Mouse (Mus musculus): Measurements from ENCODE around the gene Dgcr2.

The Dgcr2 gene

DNA sequence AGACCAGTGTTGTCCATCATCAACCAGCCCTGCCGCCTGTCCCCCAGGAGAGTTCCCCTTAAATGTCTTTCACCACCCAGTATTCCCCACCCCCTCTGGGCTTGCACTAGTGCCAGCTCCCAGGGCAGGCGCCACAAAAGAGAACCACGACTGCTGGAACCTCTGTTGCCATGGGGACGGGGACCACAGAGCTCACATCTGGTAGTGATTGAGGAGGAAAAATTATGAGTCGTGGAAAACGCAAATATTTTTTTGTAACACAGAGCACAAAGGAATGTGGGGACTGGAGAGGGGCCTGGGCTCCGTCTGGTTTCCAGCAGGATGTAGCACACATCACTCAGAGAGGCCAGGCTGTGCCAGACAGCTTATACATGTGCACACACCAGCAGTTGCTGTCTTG is 88.7 kb downstream of the Dgcr2 start:
- DNase-seq (ENCODE audit: low read depth in 1 of 2, low spot score in 2 of 2) = no peak

DNA sequence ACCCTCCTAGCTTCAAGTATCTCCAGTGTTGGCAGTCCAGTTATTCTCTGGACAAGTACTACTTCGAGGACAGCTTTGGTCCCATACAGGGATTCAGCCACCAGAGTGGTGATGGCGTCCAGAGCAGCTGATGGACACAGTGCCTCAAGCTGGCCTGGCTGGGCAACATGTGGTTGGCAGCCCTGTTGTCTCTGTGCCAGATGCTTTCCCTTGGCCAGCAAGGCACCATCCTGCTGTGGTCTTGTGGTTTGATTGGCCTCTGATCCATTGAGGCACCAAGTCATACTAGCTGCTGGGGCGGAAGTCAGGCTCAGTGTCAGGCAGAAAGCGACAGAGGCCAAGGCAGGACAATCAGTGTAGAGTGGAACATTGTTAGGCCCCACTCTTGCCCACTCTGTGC is 89.2 kb downstream of the Dgcr2 start:
- DNase-seq (ENCODE audit: low read depth in 1 of 2, low spot score in 2 of 2) = no peak

DNA sequence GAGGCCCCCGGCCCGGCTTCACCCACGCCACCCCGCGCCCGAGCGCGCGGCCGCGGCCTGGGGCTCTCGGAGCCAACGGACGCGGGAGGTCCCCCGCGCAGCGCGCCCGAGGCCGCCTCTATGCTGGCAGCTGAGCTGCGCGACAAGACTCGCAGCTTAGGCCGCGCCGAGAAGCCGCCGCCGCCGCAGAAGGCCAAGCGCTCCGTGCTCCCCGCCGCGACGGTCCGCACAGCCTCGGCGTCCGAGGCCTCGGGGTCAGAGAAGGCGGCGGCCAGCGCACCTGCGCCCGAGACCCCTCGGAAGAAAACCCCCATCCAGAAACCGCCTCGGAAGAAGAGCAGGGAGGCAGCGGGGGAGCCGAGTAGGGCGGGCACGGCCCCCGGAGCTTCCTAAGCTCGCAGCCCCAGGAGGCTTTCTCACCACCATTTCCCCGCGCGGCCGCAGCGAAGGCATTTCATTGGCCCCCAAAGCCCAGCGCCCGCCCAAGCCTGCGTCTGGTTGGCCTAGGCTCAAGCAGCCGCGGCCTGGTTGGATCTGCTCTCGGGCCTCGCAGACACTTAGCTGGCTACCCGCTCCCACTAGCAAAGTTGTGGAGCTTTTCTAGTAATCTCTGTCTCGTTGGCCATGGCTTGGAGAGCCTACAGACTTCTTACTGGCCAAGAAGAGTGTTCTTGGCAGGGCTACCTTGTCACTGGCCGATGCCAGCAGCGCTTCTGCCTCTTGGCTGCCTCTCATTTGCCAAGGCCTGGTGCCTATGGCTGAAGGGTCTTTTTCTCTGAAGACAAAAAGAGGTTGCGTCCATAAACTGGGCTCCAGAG is 91.0 kb downstream of the Dgcr2 start:
- DNase-seq (ENCODE audit: low read depth in 1 of 2, low spot score in 2 of 2) = peak in 1 of 2 experiments; percentile 46

DNA sequence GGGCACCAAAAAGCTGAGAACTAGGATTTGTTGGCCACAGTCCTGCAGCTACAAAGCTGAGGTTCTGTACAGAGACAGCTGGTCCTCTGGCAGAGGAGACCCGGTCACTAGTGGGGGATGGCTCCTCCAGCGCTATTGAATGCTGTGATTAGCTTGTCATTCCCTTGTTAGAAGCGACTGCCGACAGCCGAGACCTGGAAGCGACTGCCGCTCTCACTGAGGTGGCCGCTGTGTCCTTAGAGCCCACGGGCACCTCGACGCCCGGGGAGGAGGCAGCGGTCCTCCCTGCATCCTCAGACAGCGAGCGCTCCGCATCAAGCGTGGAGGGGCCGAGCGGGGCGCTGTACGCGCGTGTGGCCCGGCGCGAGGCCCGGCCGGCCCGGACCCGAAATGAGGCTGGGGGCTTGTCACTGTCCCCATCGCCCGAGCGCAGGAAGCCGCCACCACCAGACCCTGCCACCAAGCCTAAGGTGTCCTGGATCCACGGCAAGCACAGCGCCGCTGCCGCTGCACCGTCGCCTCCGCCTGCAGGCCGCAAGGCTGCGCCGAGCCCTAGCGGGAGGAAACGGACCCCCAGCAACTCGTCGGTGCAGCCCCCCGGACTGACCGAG is 91.7 kb downstream of the Dgcr2 start:
- DNase-seq (ENCODE audit: low read depth in 1 of 2, low spot score in 2 of 2) = no peak

DNA sequence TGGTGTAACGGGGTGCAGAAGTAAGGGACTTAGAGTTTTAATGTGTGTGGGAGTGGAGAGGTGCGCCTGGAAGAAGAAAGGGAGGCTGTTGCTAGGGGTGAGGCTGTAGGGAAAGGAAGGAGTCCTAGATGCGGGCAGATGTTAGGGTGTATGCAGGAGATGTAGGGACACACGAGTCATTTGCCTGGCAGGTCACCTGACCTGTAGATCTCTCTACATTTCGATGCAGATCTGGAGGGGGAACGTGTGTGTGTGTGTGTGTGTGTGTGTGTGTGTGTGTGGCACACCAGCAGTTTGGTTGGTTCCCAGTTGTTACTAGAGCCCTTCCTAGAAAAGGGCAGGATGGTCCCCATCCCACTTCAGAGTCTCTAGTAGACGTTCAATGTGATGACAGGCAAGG is 93.4 kb downstream of the Dgcr2 start:
- no peak for DNase-seq (ENCODE audit: low read depth in 1 of 2, low spot score in 2 of 2)

DNA sequence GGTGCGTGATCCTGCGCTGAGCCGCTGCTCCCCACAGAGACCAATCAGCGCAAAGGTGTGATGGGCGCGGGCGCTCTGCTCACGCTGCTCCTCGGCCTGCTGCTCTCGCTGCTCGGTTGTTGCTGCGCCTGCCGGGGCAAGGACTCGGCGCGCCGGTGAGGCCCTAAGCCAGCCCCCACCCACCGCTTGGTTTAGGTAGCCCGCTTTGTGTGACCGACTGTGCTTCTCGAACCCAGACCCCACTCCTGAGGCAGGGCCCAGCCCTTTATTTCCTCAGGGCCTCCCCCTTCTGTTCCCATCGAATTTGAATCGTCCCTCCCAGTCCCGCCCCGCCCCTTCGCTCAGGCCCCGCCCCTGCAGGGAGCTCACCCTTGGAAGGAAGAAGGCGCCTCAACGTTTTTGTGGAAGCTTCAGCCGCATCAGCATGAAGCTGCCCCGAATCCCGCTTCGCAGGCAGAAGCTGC is 93.9 kb downstream of the Dgcr2 start:
- DNase-seq (ENCODE audit: low read depth in 1 of 2, low spot score in 2 of 2) = no peak

DNA sequence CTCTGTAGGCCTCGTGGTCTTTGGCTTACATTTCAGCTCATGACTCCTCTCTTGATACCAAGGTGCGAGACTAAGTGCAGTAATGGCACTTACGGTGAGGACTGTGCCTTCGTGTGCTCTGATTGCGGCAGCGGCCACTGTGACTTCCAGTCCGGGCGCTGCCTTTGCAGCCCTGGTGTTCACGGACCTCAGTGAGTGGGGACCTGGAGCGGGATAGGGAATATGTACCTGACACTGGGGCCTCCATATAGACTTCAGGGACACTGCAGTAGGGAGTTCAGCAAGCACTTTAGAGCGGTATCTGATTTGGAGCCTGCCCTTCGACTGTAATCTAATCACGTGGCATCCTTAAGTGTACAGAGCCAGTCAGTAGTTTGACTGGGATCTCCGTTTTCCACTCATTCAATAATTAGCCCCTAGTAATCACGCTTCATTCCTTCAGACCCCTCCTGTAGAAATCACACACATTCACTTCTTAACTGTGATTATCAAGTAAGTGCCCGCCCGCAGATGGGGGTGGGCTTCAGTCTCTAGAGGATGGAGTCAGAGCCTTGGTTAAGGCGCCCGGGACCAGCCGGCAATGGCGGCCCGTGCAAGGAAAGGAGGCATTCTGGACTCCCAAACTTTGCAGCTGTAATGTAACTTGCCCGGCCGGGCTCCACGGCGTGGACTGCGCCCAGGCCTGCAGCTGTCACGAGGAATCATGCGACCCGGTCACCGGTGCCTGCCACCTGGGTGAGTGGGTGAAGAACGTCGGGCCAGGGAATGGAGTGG is 94.5 kb downstream of the Dgcr2 start:
- no peak for DNase-seq (ENCODE audit: low read depth in 1 of 2, low spot score in 2 of 2)

DNA sequence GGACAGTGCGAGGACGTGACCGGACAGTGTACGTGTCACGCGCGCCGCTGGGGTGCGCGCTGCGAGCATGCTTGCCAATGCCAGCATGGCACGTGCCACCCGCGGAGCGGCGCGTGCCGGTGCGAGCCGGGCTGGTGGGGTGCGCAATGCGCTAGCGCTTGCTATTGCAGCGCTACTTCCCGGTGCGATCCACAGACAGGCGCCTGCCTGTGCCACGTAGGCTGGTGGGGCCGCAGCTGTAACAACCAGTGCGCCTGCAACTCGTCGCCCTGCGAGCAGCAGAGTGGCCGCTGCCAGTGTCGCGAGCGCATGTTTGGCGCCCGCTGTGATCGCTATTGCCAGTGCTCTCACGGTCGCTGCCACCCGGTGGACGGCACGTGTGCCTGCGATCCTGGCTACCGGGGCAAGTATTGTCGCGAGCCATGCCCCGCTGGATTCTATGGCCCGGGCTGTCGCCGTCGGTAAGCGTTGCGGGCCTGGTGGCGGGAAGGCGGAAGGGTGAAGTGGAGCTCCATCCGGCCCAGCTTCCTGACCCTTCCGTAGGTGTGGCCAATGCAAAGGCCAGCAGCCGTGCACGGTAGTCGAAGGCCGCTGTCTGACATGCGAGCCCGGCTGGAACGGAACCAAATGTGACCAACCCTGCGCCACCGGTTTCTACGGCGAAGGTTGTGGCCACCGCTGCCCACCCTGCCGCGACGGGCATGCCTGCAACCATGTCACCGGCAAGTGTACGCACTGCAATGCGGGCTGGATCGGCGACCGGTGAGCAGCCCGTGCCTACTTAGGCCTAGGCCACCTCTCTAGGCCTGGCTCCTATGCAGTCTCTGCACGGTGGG is 95.3 kb downstream of the Dgcr2 start:
- no peak for DNase-seq (ENCODE audit: low read depth in 1 of 2, low spot score in 2 of 2)

DNA sequence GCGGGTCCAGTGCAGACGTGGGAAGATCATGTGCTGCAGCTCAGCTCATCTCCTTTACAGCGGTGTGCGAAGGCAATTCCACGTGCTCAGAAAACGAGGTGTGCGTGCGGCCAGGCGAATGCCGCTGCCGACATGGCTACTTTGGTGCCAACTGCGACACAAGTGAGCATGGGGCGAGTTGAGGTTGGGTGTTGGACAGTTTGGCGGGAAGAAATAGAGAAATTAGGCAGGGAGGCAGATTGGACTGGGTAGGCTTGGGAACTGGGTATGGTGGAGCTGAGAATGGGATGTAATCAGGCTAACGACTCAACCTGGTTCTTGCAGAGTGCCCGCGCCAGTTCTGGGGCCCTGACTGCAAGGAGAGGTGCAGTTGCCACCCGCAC is 95.9 kb downstream of the Dgcr2 start:
- DNase-seq (ENCODE audit: low read depth in 1 of 2, low spot score in 2 of 2) = no peak

DNA sequence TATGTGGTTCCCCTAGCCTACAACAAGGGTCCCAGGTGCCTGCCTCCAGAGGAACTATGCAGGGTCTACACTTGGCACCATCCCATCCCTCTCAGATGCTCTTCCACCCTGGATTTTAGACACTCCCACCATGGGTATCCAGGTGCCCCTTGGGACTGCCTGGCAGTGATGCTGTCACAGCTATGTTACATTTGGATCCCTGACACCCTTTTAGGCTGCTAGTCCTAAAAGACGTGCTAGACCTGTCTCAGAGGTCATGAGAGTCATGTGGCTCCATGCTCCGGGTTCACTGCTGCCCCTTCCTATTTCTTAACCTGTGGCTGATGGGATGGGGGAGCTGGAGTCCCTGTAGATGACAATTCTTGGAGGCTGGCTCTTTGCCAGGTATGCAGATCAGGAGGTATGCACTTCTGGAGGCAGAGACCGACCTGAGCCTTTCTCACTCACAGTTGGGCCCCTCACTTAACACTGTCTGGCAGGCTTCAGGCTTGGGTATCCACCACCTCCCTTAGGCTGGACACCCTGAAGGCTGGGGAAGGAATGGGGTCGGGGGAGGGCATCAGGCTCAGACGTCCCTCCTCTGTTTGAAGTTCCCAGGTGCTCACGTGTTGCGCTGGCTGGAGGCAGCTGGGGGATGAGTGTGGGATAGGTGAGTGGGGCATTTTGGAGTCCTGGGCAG is 96.4 kb downstream of the Dgcr2 start:
- DNase-seq (ENCODE audit: low read depth in 1 of 2, low spot score in 2 of 2) = no peak

DNA sequence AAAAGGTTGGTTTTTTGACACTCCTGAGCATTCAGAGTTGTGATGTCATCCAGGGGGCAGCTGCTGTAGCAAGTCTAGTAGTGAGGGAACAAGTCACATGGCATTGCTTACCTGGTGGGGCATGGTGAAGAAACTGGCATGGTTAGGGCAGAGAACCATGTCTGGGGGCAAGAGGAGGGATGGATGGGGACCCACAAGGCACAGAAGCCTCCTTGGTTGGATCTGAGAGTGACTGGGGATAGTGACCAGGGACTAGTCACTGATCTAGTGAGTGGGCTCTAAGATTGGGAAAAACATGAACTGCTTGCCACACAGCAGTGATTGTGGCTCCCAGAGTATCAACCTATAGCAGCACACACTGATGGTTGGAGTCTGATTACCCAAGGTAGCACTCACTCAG is 98.8 kb downstream of the Dgcr2 start:
- DNase-seq (ENCODE audit: low read depth in 1 of 2, low spot score in 2 of 2) = no peak

DNA sequence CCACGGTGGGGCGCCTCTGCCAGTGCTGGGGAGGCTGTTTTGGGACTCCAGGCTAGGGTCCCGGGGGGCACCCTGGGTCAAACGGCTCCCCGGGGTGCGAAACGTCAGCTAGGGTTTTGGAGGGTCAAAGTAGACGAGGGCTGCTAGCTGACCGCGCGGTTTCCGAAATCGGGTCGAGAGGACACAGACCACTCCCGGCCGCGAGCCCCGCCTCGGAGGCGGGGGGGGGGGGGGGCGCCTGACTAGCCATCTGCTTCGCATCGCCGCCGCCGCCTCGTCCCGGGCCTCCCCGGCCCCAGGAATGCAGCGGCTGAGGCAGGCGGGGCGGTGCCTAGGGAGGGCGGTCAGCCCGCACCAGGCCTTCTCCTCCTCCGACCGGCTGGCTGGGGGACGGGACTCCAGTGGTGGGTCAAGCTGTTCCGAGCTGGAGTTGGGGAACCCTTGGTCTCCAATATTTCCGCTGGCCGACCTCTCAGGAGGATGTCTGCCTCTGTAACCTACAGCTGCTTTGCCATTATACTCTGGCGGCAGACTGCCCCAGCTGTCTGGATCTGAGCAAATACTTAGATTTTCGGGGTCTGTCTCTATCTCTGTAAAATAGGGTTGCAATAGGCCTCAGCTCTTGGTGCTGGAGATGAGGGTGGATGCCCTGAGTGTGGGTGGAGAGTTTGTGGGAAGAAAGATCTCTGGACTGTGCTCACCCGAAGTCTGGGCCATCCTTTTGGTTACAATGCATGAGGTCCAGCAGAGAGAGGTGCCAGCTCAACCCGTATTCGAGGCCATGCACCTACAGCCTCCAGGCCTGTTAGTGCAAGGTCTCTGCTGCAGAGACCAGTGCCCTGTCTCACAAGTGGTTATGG is 99.8 kb downstream of the Dgcr2 start:
- DNase-seq (ENCODE audit: low read depth in 1 of 2, low spot score in 2 of 2) = no peak

DNA sequence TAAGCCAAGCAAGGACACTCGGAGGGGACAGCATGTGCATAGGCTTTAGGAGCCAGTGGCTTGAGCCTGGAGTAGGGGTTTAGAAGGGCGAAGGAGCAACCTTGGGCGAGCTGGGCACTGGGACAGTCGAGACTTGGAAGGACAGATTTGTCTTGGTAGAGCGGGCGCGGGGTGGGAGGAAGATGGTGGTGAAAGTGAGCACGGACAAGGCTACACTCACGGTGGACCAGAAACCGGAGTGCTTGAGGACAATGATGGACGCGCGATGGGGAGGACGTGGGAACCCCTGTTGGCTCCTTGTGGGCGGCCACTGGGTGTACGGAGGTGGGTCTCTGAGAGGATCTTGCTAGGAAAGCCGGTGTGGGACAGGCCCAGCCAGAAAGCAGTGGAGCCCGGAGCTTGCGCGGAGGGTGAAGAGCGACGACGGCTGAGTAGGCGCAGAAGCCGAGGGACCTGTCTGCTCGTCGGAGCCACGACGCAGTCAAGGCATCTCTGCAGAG is 100.5 kb downstream of the Dgcr2 start:
- no peak for DNase-seq (ENCODE audit: low read depth in 1 of 2, low spot score in 2 of 2)

DNA sequence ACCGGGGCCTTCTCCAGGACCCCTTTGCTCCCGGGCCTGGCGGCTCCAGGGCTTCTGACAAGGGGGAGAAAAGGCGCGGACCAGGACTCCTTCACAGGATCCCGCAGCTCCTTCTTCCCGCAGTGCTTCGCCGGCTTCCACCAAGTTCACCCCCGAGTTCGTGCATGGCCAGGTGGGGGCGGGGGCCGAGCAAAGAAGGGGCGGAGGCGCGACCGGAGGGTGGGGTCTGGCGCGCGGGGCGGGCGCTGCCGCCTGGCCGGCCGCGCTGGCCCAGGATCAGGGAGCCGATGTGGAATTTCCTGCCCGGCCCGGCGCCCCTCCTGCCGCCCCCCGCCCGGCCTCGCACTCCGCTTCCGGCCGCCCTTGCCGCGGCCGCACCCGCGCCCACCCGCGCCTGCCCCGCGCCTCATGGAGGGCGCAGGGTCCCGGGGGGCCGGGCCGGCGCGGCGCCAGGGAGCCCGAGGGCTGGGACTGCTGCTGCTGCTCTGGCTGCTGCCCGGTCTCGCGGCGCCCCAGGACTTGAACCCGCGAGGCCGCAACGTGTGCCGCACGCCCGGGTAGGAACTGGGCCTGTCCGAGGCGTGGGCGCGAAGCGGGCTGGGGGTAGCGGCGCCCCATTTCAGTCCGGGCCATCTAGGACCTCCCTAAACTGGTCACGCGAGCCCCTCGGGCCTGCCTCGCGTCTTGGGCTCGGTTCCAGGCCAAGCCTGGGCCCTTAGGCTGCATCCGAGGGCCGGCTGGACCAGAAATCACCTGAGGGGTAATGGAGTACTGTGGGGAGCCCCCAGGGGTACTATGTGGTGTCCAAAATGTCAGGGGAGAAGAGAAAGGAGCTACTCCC is 101.2 kb downstream of the Dgcr2 start, which contains the start of gene Scarf2:
Gene Scarf2, plus strand, starts transcription at position 312 of the 841 bp plus-strand sequence.
- no peak for DNase-seq (ENCODE audit: low read depth in 1 of 2, low spot score in 2 of 2)

DNA sequence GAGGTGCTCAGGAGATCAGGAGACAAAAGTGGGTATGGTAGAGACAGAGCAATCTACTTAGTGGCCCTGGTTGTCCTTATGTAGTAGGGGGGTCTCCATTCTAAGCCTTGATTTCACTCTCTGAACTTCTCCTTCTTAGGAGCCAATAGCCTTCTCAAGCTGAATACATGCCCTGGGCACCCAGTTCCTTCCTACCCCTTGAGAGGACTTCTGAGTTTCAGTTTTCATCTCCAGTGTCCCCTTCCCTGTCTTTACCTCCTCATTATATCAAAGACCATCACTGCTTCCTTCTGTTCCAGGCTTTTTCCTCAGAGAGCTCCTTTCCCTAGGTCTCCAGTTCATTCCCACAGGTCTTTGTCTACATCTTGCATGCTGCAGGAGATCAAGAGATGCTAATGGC is 101.8 kb downstream of the Dgcr2 start:
- no peak for DNase-seq (ENCODE audit: low read depth in 1 of 2, low spot score in 2 of 2)

DNA sequence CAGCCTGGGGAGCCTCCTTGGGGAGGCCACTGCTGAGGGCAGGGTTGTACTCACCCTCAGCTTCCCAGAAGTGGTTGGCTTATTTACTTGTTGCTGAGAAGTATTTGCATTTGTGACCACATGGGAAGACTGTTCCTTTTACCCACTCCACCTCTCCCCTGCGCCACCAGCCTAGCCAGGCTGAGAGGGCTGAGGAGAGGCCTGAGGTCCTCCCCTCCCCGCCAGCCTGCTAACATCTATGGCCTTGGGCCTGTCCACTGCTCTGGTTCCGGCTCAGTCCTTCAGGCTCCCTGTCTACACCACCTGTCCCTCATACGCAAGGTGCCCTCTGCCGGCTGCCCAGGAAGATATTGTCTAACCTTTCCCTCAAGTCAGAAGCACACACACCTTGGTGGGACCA is 102.7 kb downstream of the Dgcr2 start:
- DNase-seq (ENCODE audit: low read depth in 1 of 2, low spot score in 2 of 2) = no peak

DNA sequence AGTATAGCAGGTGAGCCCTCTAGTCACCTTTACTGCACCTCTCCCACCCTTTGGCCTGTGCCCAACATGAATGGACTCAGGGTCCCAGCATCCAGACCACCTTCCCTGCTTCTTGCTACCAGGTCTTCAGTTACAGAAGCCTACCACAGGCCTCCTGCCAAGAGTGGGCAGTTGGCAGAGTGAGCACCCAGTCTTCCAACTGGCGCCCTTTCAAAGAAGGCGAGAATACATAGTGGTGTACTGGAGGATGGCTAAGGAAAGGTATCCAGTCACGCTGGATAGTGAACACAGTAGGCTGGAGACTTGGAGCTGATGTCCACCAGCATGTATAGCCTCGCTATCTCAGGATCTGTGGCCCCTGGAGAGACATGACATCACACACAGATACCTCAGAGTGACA is 104.3 kb downstream of the Dgcr2 start:
- no peak for DNase-seq (ENCODE audit: low read depth in 1 of 2, low spot score in 2 of 2)

DNA sequence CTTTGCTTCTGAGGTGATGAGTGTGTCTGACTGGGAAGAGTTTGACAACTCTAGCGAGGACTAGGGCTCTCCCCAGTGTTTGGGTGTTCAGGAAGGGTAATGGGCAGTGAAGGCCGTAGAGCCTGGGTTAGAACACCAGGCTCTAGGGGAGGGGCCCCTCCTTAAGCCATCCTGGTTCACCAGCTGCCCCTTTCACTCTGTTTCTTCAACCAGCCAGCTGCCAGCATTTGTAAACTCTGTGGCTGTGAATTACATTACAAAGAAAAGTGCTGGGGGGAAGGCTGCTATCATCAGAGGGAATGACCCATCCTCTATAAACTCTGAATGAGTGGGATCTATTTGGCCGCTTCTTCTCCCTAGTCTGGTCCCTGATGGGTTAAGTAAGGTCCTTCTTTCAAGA is 105.6 kb downstream of the Dgcr2 start:
- no peak for DNase-seq (ENCODE audit: low read depth in 1 of 2, low spot score in 2 of 2)

Data from monocyte, adult 2 months (primary cell).